Mouse (Mus musculus): ENCODE results near the gene Hist1h3a. TPM values are rescaled to one million over a fixed set of nuclear protein-coding genes. Genes with fewer than 3 reads are reported as not detected.
"Not testable (repeated sequence)": the region's sequence is repeated elsewhere in the genome, so short reads cannot be mapped to it uniquely, and the experiment has no call there.

Hist1h3a gene
- total RNA-seq (2021): 100 to 1,000 TPM; 353 to 457 TPM
- long read RNA-seq, experiment 1: 0 reads
- long read RNA-seq, experiment 2: 0 reads

- peak in 1 of 2 experiments; percentile 54 for DNase-seq (ENCODE audit: low spot score in 2 of 2)
These were observed at the start of gene Hist1h3a for GRCm38 (mm10) chr13:23761871-23762821. Gene Hist1h3a (minus strand): TSS chr13:23762386.

GRCm38 (mm10) chr13:23806422-23807052 is 44.4 kb upstream of the Hist1h3a start, which contains the start of gene Slc17a2:
Gene Slc17a2 (plus strand): TSS chr13:23806993.
- no peak for DNase-seq (ENCODE audit: low spot score in 2 of 2)

- DNase-seq (ENCODE audit: low spot score in 2 of 2): no peak
These were observed 42.3 kb upstream of the Hist1h3a start for GRCm38 (mm10) chr13:23804532-23804931.

- no peak for DNase-seq (ENCODE audit: low spot score in 2 of 2)
These were observed 37.2 kb upstream of the Hist1h3a start for GRCm38 (mm10) chr13:23799405-23799804.

GRCm38 (mm10) chr13:23792520-23792919 is 30.3 kb upstream of the Hist1h3a start:
- DNase-seq (ENCODE audit: low spot score in 2 of 2): peak in 1 of 2 experiments; percentile 21

GRCm38 (mm10) chr13:23779025-23779424 is 16.8 kb upstream of the Hist1h3a start:
- DNase-seq (ENCODE audit: low spot score in 2 of 2): no peak

GRCm38 (mm10) chr13:23778339-23778738 is 16.2 kb upstream of the Hist1h3a start:
- DNase-seq (ENCODE audit: low spot score in 2 of 2): no peak

GRCm38 (mm10) chr13:23772561-23773313 is 10.6 kb upstream of the Hist1h3a start:
- DNase-seq (ENCODE audit: low spot score in 2 of 2): peak in 1 of 2 experiments; percentile 22

GRCm38 (mm10) chr13:23769613-23770012 is 7.4 kb upstream of the Hist1h3a start, which contains the start of gene Trim38:
Gene Trim38 (plus strand): TSS chr13:23769913.
- DNase-seq (ENCODE audit: low spot score in 2 of 2): not testable (repeated sequence)

- no peak for DNase-seq (ENCODE audit: low spot score in 2 of 2)
These were observed 6.7 kb upstream of the Hist1h3a start for GRCm38 (mm10) chr13:23768834-23769397.

GRCm38 (mm10) chr13:23766772-23767171 is 4.6 kb upstream of the Hist1h3a start:
- DNase-seq (ENCODE audit: low spot score in 2 of 2): no peak

GRCm38 (mm10) chr13:23765172-23765513 is 3.0 kb upstream of the Hist1h3a start:
- DNase-seq (ENCODE audit: low spot score in 2 of 2): no peak

GRCm38 (mm10) chr13:23764324-23765171 is 2.4 kb upstream of the Hist1h3a start:
- DNase-seq (ENCODE audit: low spot score in 2 of 2): no peak

- DNase-seq (ENCODE audit: low spot score in 2 of 2): peak; percentile 64 to 85
These were observed 1.6 kb upstream of the Hist1h3a start, which contains the start of gene Hist1h1a for GRCm38 (mm10) chr13:23763586-23764323. Gene Hist1h1a (plus strand): TSS chr13:23763666.

GRCm38 (mm10) chr13:23763242-23763585 is 1.0 kb upstream of the Hist1h3a start:
- no peak for DNase-seq (ENCODE audit: low spot score in 2 of 2)

GRCm38 (mm10) chr13:23760972-23761864 is 968 bp downstream of the Hist1h3a start, which contains the start of gene Hist1h4a:
Gene Hist1h4a (minus strand): TSS chr13:23761230.
- DNase-seq (ENCODE audit: low spot score in 2 of 2): peak; percentile 97 to 98

GRCm38 (mm10) chr13:23760240-23760971 is 1.8 kb downstream of the Hist1h3a start:
- DNase-seq (ENCODE audit: low spot score in 2 of 2): no peak

GRCm38 (mm10) chr13:23759916-23760239 is 2.3 kb downstream of the Hist1h3a start:
- no peak for DNase-seq (ENCODE audit: low spot score in 2 of 2)

Measured in gastrocnemius, postnatal 4 days (tissue).